Mouse (Mus musculus): ENCODE results near the gene Fmnl1.

The Fmnl1 gene

DNA sequence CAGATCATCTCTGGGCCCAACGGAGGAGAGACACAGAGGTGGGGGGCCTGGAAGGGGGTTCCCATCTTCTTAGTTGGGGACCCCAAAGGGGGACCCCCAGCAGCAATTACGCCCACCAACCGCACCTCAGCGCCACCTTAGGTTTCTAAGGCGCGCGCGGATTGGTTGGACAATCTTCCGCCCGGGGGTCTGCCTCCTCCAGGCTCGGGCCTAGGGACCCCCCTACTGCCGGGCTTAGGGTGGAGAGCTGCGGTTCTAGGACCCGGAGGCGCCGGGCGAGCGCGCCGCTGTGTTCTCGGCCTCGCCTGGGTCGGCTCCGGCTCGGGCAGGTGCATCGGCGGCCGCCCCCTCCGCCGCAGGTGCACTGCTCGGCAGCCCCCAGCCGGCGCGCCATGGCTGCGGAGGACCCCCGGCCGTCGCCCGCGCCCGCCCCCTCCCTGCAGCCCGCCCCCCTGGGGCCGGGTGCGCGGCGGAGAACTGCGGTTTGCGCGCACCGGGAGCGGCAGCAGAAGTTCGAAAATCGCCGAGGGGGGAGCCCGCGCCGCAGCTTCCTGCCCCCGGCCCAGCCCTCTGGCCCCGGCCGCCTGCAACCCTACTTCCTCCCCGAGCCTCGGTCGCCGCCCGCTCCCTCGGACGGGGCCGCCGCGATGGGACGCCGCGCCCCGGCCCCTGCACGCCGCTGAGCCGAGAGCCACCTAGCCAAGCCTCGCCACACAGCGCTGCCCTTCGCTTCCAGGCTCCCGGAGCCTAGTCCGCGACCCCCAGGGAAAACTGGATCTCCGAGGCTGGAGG, at the start of gene Fmnl1:
Gene Fmnl1, plus strand, starts transcription at position 614 of the 792 bp plus-strand sequence.
- Histone ChIP-seq H3K36me3 (ENCODE audit: insufficient read depth, low read length) (no peaks in the 10 kb centered on the region), H3K27me3 (ENCODE audit: insufficient read depth, low read length) (peaks cover 54% of the 10 kb centered on the region), H3K9me3 (ENCODE audit: low read length) (peaks cover 4% of the 10 kb centered on the region), H3K4me3 (replicated peaks; ENCODE audit: low read length) (peak within 1 kb of the TSS; percentile 81), H3K4me1 (replicated peaks; ENCODE audit: low read depth, low read length) (peaks cover 49% of the 10 kb centered on the region)
- no peak for TF ChIP-seq NANOG (IDR thresholded peaks at IDR 0.05; ENCODE audit: borderline replicate concordance, low read length)
- no peak for TF ChIP-seq CTCF (conservative IDR thresholded peaks at IDR 0.05; ENCODE audit: low read length)
- TF ChIP-seq POU5F1 (IDR thresholded peaks at IDR 0.05; ENCODE audit: borderline replicate concordance, low read length): no peak

- no peaks in the 10 kb centered on the region for H3K27me3 ChIP-seq (ENCODE audit: insufficient read depth, low read length)
- TF ChIP-seq NANOG (IDR thresholded peaks at IDR 0.05; ENCODE audit: borderline replicate concordance, low read length) (no peak), POU5F1 (IDR thresholded peaks at IDR 0.05; ENCODE audit: borderline replicate concordance, low read length) (no peak), CTCF (conservative IDR thresholded peaks at IDR 0.05; ENCODE audit: low read length) (no peak)
- peaks cover 54% of the 10 kb centered on the region for H3K4me1 ChIP-seq (replicated peaks; ENCODE audit: low read depth, low read length)
- peak within 1 kb of the TSS; percentile 97 for H3K4me3 ChIP-seq (replicated peaks; ENCODE audit: low read length)
- H3K9me3 ChIP-seq (ENCODE audit: low read length): no peaks in the 10 kb centered on the region
- H3K36me3 ChIP-seq (ENCODE audit: insufficient read depth, low read length): peaks cover 42% of the 10 kb centered on the region
Observed at GRCm38 (mm10) chr11:103131701-103132575, 39.0 kb upstream of the Fmnl1 start, which contains the start of gene Hexim2. TSS of gene Hexim2 (plus strand) at chr11:103132429.

DNA sequence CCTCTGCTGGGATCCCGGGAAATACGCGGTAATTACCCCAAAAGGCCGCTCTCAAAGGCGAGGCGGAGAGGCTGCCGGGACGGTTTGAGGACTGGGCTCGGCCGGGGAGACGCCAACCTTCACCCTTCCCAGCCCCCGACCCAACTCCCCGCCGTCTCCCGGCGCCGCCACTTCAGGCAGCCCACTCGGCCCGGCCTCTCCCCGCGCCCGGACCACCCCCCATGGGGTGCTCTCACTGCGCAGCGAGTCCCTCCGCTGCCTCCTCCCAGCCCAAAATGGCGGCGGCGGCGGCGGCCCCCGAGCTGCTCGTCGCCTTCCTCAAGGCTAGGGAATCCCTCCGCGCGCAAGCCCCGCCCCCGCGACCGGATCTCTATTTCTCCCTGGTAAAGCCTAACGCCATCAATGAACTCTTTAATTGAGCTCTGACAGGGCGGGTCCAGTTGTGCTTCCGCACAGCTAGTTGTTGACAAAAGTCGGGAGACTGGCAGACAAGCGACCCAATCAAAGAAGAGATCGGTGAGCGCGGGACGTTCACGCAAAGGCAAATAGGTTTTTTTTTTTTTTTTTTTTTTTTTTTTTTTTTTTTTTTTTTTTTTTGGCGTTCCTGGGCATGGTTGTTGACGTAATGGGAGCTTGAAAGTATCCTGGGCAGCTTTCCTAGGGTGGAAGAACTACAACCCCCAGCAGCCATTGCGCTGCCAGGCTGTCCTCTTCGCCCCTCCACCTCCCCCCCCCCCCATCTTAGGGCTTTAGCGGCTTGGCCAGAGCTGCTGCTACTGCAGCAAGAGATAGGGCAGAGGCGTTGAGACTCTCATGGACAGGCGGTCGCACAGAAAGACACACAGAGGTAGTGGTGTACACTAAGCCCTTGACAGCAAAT, 38.1 kb upstream of the Fmnl1 start:
- Histone ChIP-seq H3K36me3 (ENCODE audit: insufficient read depth, low read length) (peaks cover 37% of the 10 kb centered on the region), H3K4me1 (replicated peaks; ENCODE audit: low read depth, low read length) (peaks cover 62% of the 10 kb centered on the region), H3K27me3 (ENCODE audit: insufficient read depth, low read length) (no peaks in the 10 kb centered on the region), H3K4me3 (replicated peaks; ENCODE audit: low read length) (peak overlapping the region; percentile 97), H3K9me3 (ENCODE audit: low read length) (no peaks in the 10 kb centered on the region)
- TF ChIP-seq CTCF (conservative IDR thresholded peaks at IDR 0.05; ENCODE audit: low read length): no peak
- TF ChIP-seq NANOG (IDR thresholded peaks at IDR 0.05; ENCODE audit: borderline replicate concordance, low read length): no peak
- TF ChIP-seq POU5F1 (IDR thresholded peaks at IDR 0.05; ENCODE audit: borderline replicate concordance, low read length): no peak

DNA sequence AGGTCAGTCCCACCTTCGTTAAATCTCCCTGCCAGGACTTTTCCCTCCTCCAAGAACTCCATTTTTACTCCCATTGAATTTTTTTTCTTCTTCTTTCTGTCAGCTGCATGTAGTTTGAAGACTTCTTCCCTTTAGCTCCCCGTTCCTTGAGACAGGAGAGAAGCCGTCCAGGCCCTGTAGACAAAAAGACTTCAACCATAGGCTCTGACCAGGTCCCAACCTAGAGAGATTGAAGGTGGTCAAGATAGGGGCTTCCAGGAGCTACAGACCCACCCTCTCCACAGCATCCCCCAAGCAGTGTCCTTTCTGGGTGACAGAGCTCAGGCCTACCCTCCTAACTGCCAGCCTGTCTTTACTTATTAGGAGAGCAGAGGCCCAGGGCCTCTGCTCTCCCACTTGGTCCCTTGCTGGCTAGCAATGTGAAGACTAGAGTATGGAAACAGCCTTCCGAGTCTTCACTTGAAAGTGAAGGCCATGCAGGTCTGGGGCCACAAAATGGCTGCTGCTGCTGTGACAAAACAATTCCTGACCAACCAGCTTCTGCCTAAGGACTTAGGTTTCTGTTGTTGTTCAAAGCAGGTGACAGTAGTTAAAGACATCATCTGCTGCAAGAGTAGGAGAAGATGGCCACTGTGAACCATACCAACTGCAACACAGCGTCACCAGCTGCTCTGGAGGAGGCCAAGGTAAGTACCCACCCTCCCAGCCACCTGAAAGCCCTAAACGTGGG, 37.3 kb upstream of the Fmnl1 start:
- TF ChIP-seq NANOG (IDR thresholded peaks at IDR 0.05; ENCODE audit: borderline replicate concordance, low read length): no peak
- TF ChIP-seq CTCF (conservative IDR thresholded peaks at IDR 0.05; ENCODE audit: low read length): no peak
- TF ChIP-seq POU5F1 (IDR thresholded peaks at IDR 0.05; ENCODE audit: borderline replicate concordance, low read length): no peak
- Histone ChIP-seq H3K36me3 (ENCODE audit: insufficient read depth, low read length) (peaks cover 33% of the 10 kb centered on the region), H3K4me1 (replicated peaks; ENCODE audit: low read depth, low read length) (peaks cover 70% of the 10 kb centered on the region), H3K4me3 (replicated peaks; ENCODE audit: low read length) (peak overlapping the region; percentile 97), H3K9me3 (ENCODE audit: low read length) (no peaks in the 10 kb centered on the region), H3K27me3 (ENCODE audit: insufficient read depth, low read length) (no peaks in the 10 kb centered on the region)

DNA sequence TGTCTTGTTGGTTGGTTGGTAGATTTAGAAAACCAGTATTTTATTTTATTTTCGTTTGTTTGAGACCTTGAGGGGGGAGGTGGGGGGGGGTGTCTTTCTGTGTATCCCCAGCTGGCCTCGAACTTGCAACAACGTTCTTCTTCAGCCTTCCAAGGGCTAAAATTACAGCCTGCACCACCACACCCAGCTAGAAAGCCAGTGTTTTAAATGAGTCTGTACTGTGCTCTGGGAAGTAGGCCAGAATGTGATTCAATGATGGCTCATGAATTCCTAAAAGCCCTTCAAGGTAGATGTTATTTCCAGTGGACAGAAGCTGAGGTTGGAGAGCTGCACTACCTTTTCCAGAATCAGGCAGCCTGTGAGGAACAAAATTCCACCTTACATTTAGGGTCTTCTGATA, 36.7 kb upstream of the Fmnl1 start:
- H3K4me3 ChIP-seq (replicated peaks; ENCODE audit: low read length): peak overlapping the region; percentile 97; the same call in 1 of the 2 replicates
- no peaks in the 10 kb centered on the region for H3K9me3 ChIP-seq (ENCODE audit: low read length)
- H3K27me3 ChIP-seq (ENCODE audit: insufficient read depth, low read length): no peaks in the 10 kb centered on the region
- TF ChIP-seq NANOG (IDR thresholded peaks at IDR 0.05; ENCODE audit: borderline replicate concordance, low read length) (no peak), POU5F1 (IDR thresholded peaks at IDR 0.05; ENCODE audit: borderline replicate concordance, low read length) (no peak), CTCF (conservative IDR thresholded peaks at IDR 0.05; ENCODE audit: low read length) (no peak)
- peaks cover 71% of the 10 kb centered on the region for H3K4me1 ChIP-seq (replicated peaks; ENCODE audit: low read depth, low read length)
- peaks cover 29% of the 10 kb centered on the region for H3K36me3 ChIP-seq (ENCODE audit: insufficient read depth, low read length)

DNA sequence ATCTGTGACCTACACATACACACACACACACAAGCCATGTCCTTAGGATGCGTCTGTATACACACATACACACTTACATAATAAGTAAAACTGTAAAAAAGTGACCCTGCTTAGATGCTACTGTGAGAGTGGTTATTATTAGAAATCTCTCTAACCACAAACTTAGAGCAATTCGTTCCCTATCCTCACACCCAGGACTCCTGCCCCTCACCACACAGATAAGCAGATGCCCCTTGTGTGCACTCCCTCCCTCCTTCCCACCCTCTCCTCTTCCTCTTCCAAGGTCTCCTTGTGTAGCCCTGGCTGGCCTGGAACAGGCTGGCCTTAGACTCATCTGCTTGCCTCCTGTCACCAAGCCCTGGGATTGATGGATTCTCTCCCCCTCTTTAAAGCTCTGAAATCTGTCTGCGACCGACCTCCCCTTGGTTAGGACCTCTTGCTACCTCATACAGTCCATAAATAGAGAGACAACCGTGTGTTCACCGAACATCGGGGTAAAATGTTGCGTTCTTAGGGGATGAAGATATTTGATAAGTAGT, 34.8 kb upstream of the Fmnl1 start:
- Histone ChIP-seq H3K9me3 (ENCODE audit: low read length) (no peaks in the 10 kb centered on the region), H3K27me3 (ENCODE audit: insufficient read depth, low read length) (no peaks in the 10 kb centered on the region), H3K36me3 (ENCODE audit: insufficient read depth, low read length) (peaks cover 22% of the 10 kb centered on the region), H3K4me1 (replicated peaks; ENCODE audit: low read depth, low read length) (peaks cover 71% of the 10 kb centered on the region), H3K4me3 (replicated peaks; ENCODE audit: low read length) (no peak overlapping the region)
- TF ChIP-seq POU5F1 (IDR thresholded peaks at IDR 0.05; ENCODE audit: borderline replicate concordance, low read length) (no peak), NANOG (IDR thresholded peaks at IDR 0.05; ENCODE audit: borderline replicate concordance, low read length) (no peak), CTCF (conservative IDR thresholded peaks at IDR 0.05; ENCODE audit: low read length) (no peak)

Data from E14TG2a.4 (cell line).